In genomic region chr9:110476124-110477091, GRCm38 (mm10) we compare ENCODE assay signal across 8 mouse cellular contexts. TPM values are rescaled to one million over a fixed set of nuclear protein-coding genes. Genes with fewer than 3 reads are reported as not detected.
A peak's percentile ranks its signal among the peaks of the same experiment; 100 is the strongest.
DNase-seq lines count a peak whose midpoint lies in the region; ATAC-seq lines count a peak whose summit lies in the region.

Gene Klhl18, minus strand, starts transcription at chr9:110476694.
Gene Kif9, plus strand, starts transcription at chr9:110476958.

- ATAC-seq in megakaryocyte progenitor cell, adult 5-6 weeks (replicated peaks; ENCODE audit: poor library complexity) = peak; percentile 90

- DNase-seq in adipocyte (ENCODE audit: low spot score) = peak; percentile 95
- peak; percentile 99 for DNase-seq in embryo, embryonic 10 days (ENCODE audit: low spot score)
- peak; percentile 94 for DNase-seq in gastrocnemius, postnatal 10 days
- peak; percentile 98 for DNase-seq in induced T-regulatory cell, adult 2 months (ENCODE audit: low read depth)
- DNase-seq in left cerebral cortex, adult 9 months (ENCODE audit: low spot score in 2 of 2) = peak; percentile 93 to 99
- DNase-seq in right cerebral cortex, postnatal 14 days = peak; percentile 98
- peak; percentile 96 to 97 for DNase-seq in urinary bladder, postnatal 36 days (ENCODE audit: low spot score in 2 of 2)

RNA-seq across cellular contexts. Expression of gene Klhl18, which starts in this region (rescaled TPM):
- total RNA-seq in gastrocnemius, postnatal 10 days (2021) = 1 to 10 TPM; 6.0 to 8.3 TPM
- total RNA-seq in megakaryocyte progenitor cell, adult 5-6 weeks (2015) = 11.1 and 11.5 TPM in 2 replicates
- total RNA-seq in megakaryocyte progenitor cell, adult 5-6 weeks (2017) = 8.4 and 11.4 TPM in 2 replicates

RNA-seq across cellular contexts. Expression of gene Kif9, which starts in this region (rescaled TPM):
- under 1 TPM; 0.23 to 0.42 TPM for total RNA-seq in gastrocnemius, postnatal 10 days (2021)
- total RNA-seq in megakaryocyte progenitor cell, adult 5-6 weeks (2015) = 0.77 and 1.4 TPM in 2 replicates
- total RNA-seq in megakaryocyte progenitor cell, adult 5-6 weeks (2017) = 0.87 and 1.7 TPM in 2 replicates

Comparison
In these comparisons a context has a peak if more than half of its experiments do, and no peak if none do; other contexts are left out.
1. Peak in every context shown above with its lines: DNase-seq and ATAC-seq.